Mouse (Mus musculus) G1E-ER4 (cell line): ENCODE data around the gene Eya2. TPM values are rescaled to one million over a fixed set of nuclear protein-coding genes. Genes with fewer than 3 reads are reported as not detected.

Experiments used
- GATA1 ChIP-seq: IDR thresholded peaks from one replicate; pipeline ENCODE4 v1.8.0; 2012; ENCODE audit warnings: low read length, inconsistent platforms
- polyA plus RNA-seq: library from polyadenylated mRNA; stranded (reverse); fragments of >175 nt; gene quantifications from 2 replicates; pipeline ENCODE4 v1.2.3, GENCODE M21; 2012

Eya2 gene
- polyA plus RNA-seq, 1 experiment = not detected

- no peak for TF ChIP-seq GATA1
Observed at GRCm38 (mm10) chr2:165769375-165769948, 174.6 kb downstream of the Eya2 start.

- no peak for TF ChIP-seq GATA1
Observed at GRCm38 (mm10) chr2:165778927-165779326, 184.1 kb downstream of the Eya2 start.

GRCm38 (mm10) chr2:165782324-165782723, 187.5 kb downstream of the Eya2 start:
- TF ChIP-seq GATA1 = no peak

- TF ChIP-seq GATA1 = no peak
Observed at GRCm38 (mm10) chr2:165785312-165786036, 190.6 kb downstream of the Eya2 start.

- TF ChIP-seq GATA1 = no peak
Observed at GRCm38 (mm10) chr2:165786467-165786866, 191.6 kb downstream of the Eya2 start.

- TF ChIP-seq GATA1 = no peak
Observed at GRCm38 (mm10) chr2:165788005-165788404, 193.2 kb downstream of the Eya2 start.

GRCm38 (mm10) chr2:165788796-165789195, 194.0 kb downstream of the Eya2 start:
- no peak for TF ChIP-seq GATA1

- TF ChIP-seq GATA1 = no peak
Observed at GRCm38 (mm10) chr2:165789667-165790066, 194.8 kb downstream of the Eya2 start.

- TF ChIP-seq GATA1 = no peak
Observed at GRCm38 (mm10) chr2:165791026-165791425, 196.2 kb downstream of the Eya2 start.

GRCm38 (mm10) chr2:165791657-165792056, 196.8 kb downstream of the Eya2 start:
- no peak for TF ChIP-seq GATA1

- no peak for TF ChIP-seq GATA1
Observed at GRCm38 (mm10) chr2:165792431-165793282, 197.8 kb downstream of the Eya2 start.

- TF ChIP-seq GATA1 = peak; percentile 78
Observed at GRCm38 (mm10) chr2:165793283-165793638, 198.4 kb downstream of the Eya2 start.

- no peak for TF ChIP-seq GATA1
Observed at GRCm38 (mm10) chr2:165797876-165798275, 203.0 kb downstream of the Eya2 start.

GRCm38 (mm10) chr2:165808179-165808975, 213.5 kb downstream of the Eya2 start:
- TF ChIP-seq GATA1 = no peak

GRCm38 (mm10) chr2:165809091-165809490, 214.3 kb downstream of the Eya2 start:
- no peak for TF ChIP-seq GATA1
